Mouse (Mus musculus) skeletal muscle tissue, adult 2 months (tissue): ENCODE data around the gene Ccdc169.

ENCODE experiments used
- DNase-seq: peaks from one replicate; pipeline ENCODE4 v3.0.0-alpha.2; 2012; ENCODE audit warnings: low read depth, low spot score

Ccdc169 gene

DNA sequence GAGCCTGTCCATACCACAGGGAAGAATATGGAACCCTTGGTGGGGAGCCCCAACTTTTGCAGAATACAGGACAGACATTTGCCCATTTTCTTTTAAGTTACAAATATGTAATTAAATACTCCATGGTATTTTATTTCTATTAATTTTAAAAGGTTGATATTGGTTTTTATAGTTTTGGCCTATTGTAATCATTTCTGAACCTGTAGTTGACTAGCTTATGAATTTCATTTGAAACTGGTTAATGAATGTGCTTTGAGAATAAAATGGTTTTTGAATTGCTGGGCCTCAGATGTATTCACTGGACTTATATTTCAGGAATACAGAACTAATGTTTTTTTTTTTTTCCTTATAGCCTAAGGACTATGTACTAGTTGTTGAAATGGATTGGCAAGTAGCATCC is at the start of gene Ccdc169:
Gene Ccdc169 (plus strand): TSS at position 301 of the 400 bp plus-strand sequence.
- no peak for DNase-seq

DNA sequence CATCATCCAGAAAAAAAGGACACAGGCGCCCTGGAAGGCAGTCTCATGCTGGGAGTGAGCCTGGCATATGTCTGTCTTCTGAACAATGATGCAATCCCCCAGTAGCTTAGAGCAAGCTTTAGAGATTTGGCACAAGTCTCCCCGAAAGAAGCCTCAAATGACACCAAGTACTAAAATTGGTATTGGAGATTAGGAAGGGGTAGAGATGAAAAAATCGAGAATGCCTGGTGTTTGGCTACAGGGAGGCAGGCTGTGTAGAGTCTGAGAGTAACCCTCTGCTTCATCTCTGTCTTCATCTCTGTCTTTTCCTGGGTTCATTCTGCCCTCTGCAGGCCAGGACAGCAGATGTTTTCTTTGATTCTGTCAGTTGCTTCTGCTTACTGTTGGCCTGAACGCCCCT is 49.8 kb upstream of the Ccdc169 start:
- peak; percentile 21 for DNase-seq

DNA sequence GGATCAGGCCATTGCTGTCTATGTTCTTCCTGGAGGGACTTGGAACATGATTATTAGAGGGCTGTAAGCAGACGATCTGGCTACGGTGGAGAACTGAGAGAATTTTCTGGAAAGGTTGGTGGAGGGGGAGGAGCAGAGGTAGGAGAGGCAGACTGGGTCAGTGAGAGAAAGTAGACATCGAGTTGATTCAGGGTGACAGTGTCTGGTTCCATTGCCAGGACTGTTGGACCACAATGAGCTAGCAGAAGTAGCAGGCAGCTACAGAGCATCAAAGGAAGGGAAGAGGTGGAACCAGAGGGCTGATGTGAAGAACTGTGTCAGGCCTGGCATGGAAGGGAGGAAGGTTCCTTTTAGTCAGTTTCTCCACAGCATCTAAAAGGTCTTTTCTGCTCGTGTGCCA is 48.8 kb upstream of the Ccdc169 start:
- DNase-seq, result no peak

- no peak for DNase-seq
Observed at GRCm38 (mm10) chr3:55088843-55089242, 48.3 kb upstream of the Ccdc169 start.

DNA sequence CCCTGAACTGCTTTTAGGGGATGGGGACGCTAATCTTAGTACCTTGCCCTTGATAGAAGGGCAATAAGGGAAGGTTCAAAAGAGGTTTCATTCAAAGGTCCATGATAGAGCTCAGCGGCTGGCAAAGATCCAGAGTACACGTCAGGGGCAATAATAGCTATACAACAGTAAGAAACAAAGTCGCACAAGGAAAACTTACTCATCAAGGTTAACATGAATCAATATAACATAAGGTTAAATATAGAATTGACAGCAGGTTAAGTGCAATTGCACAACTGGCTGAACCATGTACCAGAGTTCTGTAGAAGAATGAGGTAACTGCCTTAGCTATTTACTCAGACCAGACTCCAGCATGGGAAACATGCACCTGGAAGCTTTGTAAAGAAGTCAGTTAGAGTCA is 47.8 kb upstream of the Ccdc169 start:
- no peak for DNase-seq

DNA sequence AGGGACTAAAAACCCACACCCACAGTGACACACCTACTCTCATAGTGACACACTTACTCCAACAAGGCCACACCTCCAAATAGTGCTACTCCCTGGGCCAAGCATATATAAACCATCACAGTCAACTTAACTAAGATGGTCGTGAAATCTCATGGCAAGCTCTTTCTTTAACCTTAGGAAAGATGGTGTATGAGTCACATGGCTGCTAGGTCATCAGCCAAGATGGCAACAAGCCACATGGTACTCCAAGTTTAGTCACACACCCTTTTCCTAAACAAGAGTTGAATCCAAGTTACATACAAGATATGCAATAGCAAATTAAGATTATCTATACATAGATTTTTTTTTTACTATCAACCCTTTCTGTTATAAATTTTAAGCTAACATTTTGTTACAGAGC is 44.0 kb upstream of the Ccdc169 start:
- no peak for DNase-seq

DNA sequence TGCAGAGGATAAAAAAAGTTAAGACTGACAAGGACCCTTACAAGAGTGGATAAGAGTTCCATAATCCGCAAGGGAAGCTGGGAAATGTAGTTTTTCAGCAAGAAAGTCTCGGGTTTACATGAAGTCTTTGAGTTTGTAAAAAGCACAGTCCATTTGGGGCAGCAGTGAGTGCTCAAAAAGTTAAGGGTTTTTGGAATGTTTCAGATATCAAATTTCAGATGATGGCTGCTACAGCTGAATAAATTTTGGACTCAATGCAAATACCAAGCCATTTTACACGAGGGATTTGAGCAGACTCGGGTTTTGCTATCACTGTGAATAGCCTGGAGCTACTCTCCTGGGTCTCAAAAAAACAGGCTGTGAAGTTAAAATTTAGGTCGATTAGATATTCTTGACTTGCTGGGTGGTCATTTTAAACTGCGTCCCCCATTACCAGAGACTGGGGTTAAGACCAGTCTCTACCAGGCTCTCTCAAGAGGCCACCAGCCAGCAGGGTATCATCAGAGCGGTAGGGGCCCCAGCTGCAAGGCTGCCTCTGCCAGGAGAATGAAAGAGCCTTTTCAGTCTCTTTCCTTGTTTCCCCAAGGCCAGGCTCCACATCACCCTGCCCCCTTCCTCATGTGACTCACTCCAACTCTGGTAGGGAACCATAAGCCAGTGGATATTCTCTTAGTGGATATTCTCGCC is 41.0 kb upstream of the Ccdc169 start:
- peak; percentile 10 for DNase-seq

DNA sequence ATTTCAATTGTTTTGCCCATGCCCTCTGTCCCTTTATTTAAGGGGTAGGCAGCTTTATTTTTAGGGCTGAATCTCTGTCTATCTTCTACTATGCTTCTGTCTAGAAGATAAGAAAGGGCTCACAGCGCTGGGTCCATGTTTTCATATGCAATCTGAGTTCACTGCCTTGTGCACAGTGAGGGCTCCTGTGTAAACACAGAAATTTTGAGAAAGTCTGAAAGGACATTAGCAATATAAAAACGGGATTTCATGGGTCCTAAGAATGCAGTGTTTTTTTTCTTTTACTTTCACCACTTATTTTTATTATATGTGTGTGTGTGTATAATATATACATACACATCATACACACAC is 40.5 kb upstream of the Ccdc169 start:
- DNase-seq, result no peak

DNA sequence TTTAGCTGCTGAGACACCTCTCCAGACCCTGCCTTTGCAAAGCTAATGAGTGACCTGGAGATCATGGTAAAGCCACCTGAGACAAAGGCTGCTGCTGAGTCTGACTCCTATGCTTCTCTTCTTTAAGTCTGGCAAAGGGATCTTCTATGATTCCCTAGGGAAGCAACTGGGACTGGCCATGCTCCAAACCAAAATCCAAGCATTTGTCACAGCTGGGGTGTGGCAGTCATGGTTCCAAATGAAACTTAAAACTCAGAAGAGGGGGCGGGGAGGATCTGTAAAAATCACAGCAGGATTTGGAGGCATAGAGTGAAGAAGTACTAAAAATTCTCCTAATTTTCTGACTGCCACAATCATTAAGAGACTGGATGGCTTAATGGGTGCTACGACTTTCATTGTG is 40.0 kb upstream of the Ccdc169 start:
- peak; percentile 34 for DNase-seq

- no peak for DNase-seq
Observed at GRCm38 (mm10) chr3:55098014-55098413, 39.1 kb upstream of the Ccdc169 start.

GRCm38 (mm10) chr3:55098990-55099389 is 38.1 kb upstream of the Ccdc169 start:
- no peak for DNase-seq

- no peak for DNase-seq
Observed at GRCm38 (mm10) chr3:55101092-55101491, 36.0 kb upstream of the Ccdc169 start.

DNA sequence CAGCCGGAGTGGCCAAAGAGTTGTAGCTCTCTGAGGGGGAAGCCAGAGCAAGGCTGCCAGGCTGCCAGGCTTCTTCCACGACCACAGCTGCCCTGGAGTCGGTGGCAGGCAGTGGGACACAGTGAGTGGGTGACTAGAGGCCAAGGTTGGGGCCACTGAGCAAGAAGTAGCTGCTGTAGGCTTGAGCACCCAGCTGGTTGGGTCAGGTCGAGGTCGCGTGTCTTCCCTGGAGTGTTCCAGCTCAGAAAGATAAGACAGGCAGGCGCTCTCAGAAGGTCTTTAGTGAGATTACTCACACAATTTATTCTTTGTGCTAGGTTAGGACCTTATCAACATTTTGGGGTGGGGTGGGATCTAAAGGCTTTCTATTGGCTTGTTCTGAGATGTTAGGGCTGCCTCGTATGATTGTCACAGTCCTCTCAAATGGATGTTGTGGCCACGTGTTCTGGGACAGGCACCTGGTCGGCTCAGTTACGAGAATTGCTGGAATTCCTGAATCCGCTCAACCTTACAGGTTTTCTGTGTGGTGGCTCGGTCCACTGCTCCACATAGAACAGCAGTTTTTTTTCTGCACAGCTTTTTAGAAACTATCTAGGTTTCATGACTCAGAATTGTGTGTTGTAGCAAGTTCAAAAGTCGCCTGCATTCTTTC is 31.6 kb upstream of the Ccdc169 start:
- no peak for DNase-seq

DNA sequence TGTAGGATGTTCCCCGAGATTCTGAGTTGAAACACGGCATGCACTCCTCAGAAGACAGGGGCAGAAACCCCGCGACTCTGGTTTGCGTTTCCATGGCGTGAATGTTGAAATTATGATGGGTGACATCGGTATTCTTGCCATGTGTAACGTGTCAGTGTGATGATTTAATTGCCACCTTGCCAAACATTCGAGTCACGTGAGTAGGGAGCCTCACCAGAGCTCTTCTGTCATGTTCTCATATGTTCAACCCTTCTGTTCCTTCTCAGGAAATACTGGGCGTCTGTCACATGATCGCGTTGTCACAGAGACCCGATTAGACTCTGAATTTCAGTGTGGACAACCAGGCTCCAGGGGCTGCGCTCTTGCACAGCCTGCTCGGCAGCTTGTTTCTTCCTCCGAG is 31.1 kb upstream of the Ccdc169 start:
- DNase-seq, result no peak

DNA sequence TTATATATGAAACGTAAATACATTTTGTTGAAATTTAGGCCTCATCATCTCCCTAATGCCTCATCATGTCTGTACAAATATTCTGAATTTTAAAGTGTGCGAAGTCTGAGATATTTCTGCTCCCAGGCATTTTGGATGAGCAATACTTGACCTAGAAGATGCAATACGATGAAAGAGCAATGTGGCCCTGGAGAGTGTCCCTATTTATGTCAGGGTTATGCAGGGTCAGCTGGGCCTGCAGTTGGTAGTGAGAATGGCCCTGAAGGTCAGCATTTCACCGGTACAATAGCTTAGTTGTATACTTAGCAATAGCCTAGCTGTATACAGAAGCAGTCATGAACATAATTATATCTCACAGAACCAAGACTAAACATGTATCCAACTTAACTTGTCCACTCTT is 28.0 kb upstream of the Ccdc169 start:
- DNase-seq, result no peak

DNA sequence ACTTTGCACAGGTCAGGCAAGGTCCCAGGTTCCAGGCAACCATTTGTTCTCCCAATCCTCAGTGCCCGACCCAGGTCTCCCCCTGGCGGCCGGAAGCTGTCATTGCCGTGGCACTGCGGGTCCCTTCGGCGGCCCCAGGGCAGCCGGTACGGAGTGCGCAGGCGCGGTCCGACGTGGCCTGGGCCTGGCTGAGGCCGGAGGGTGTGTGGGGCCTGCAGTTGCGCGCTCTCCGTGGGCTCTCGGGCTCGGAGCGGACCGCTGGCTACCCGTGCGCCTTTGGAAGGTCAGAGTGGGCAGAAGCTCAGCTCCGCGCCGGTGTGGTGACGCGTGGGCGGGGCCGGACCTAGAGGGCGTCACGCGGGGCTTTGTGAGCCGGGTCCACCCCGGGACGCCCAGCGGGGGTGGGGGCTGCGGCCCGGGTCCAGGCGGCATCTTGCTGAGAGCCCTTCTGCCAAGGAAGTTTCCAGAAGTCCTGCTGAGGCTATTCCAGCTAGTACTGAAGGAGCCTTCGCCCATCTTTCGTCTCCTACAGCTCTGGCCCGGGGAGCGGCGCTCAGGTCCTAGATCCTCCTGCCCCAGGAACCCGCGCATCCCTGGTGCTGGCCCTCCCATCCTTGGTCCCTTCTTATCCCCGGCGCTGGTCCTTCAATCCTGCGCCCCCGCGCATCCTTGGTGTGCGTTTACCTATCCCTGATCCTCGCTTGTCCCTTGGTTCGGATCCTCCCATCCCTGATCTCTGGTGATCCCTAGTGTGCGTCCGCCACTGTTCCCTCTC is 25.0 kb upstream of the Ccdc169 start, which contains the start of gene Spg20:
Gene Spg20 (plus strand): TSS at position 174 of the 775 bp plus-strand sequence.
- peak; percentile 86 for DNase-seq

DNA sequence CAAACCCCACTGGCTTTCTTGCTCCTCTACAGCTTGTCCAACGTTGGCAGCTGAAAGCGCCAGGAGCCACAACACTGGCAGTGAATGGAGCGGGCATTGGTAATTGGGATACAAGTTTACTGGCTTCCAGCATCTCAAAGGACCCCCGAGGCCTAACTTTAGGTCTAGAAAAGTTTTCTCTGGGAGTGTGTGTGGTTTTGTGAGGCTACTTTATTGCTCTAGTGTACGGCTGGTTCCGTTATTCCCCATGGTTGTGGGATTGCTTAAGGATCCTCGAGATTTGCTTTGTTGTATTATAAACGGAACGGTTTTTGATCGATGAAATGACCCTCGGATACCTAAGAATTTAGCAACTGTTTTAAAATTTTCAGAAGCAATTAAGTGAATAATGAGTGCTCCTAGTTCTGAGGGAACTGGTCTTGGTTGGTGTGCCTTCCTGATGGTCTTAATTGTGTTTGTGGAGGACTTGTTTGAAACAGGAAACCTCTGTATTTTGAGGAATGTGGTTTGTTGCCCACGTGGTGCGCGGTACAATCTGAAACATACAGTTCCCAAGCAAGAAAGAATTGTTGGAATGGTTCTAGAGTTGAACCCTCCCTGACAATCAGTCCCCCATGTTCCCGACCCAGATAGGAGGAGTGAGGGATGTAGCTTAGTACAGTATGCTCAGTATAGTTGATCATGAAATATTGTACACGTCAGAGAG is 24.3 kb upstream of the Ccdc169 start:
- no peak for DNase-seq

DNA sequence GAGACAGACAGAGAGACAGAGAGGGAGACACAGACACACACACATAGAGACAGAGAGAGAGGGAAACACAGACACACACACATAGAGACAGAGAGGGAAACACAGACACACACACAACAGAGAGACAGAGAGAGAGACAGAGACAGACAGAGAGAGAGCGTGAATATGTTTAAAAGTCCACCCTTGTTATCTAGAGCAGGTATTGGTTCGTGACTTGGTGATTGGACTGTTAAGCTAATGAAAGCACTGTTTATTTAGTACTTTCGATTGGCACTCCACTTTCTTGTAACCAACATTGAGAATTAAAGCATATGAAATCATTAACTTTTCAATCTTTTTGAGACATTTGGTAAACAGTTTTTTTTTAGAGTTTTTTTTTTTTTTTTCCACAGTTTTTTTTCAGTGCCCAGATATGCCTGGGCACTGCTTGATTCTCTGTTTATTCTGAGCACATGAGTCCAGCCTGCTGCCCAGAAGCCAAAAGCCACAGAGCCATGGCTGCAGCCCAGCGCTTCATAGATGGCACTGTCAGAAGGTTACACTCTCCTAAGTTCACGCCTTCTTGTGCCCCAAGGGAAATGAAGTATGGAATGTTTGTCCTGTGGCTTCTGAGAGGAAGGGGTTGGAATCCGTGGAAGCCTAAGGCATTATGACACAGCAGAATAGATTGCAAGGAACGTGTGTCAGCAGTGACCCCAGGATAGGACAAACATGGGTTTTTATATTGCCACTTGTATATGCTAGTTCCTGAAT is 22.6 kb upstream of the Ccdc169 start:
- DNase-seq, result peak; percentile 53

GRCm38 (mm10) chr3:55115071-55115470 is 22.1 kb upstream of the Ccdc169 start:
- no peak for DNase-seq

GRCm38 (mm10) chr3:55115989-55116388 is 21.1 kb upstream of the Ccdc169 start:
- DNase-seq, result no peak

DNA sequence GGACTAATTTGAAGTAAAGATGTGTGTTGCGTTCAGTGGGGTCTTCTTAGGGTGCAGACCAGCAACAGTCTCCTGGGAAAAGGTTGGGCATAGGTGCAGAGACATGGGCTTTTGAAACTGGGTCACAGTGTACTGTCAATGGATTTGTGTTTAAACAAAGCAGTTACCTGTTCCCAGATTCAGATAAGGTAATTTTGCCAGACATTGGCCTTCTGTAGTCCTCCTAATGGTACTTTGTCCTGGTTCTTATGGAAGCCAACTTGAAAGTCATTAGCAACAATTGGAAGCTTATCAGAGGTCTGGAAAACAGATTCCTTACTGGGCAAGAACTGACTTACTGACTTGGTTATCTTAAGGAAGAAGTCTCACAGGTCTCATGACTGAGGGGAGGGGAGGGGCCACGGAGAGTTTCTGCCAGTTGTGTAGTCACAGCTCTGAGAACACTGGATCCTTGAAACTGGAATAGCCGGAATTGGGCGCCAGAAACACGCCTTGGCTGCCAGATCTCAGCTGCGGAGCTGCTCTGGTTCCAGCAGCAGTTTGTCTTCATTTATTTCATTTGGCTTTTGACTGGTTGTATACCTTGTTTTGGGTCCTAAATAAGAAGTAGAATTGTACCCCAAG is 17.8 kb upstream of the Ccdc169 start:
- DNase-seq, result peak; percentile 55
